Mouse (Mus musculus): ENCODE results near the gene Baz2a. TPM values are rescaled to one million over a fixed set of nuclear protein-coding genes. Genes with fewer than 3 reads are reported as not detected.
"Not testable (repeated sequence)": the region's sequence is repeated elsewhere in the genome, so short reads cannot be mapped to it uniquely, and the experiment has no call there.

Baz2a gene
- polyA plus RNA-seq, 1 experiment from 2014 or later = 16.2 TPM

DNA sequence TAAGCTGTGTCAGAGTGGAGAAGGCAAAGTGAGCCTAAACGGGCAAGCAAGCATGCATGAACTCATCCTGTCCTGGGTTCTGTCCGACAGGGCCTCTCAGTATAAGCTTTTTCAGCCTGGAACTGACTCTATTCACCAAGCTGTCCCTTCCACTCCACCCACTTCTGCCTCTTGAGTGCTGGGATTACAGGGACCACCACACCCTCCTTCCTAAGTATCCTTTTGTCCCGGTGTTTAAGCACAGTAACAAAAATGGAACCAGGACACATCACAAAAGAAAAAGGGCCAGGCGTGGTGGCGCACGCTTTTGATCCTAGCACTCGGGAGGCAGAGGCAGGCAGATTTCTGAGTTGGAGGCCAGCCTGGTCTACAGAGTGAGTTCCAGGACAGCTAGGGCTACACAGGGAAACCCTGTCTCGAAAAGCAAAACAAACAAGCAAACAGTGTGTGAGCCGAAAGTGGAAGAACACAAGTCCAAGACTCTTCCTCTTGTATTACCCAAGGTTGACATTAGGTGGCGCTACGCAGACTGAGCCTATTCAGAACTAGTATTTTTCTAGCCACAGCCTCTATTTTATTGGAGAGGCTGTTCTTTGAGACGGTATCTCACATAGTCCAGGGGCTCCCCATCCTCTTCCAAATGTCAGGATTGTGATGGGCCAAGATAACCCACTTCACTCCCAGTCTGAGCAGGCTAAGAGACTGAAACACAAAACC lies 49.0 kb downstream of the Baz2a start:
- Histone ChIP-seq H3K4me1 (replicated peaks) (no peaks in the 10 kb centered on the region), H3K9me3 (no peaks in the 10 kb centered on the region), H3K36me3 (peaks cover 79% of the 10 kb centered on the region), H3K4me3 (no peak overlapping the region), H3K27ac (no peak overlapping the region), H3K27me3 (ENCODE audit: insufficient read depth, poor library complexity, severe bottlenecking) (no peaks in the 10 kb centered on the region)
- WGBS = 72% methylated on average over 12 of the region's 12 CpGs
- peak; percentile 27 for DNase-seq (ENCODE audit: low spot score)

- Histone ChIP-seq H3K27me3 (ENCODE audit: insufficient read depth, poor library complexity, severe bottlenecking) (no peaks in the 10 kb centered on the region), H3K27ac (no peak overlapping the region), H3K4me3 (no peak overlapping the region), H3K4me1 (replicated peaks) (no peaks in the 10 kb centered on the region), H3K36me3 (peaks cover 83% of the 10 kb centered on the region), H3K9me3 (no peaks in the 10 kb centered on the region)
- no peak for DNase-seq (ENCODE audit: low spot score)
- WGBS = 74% methylated on average over 2 of the region's 2 CpGs
Measured at GRCm38 (mm10) chr10:128142165-128142564, 50.8 kb downstream of the Baz2a start.

DNA sequence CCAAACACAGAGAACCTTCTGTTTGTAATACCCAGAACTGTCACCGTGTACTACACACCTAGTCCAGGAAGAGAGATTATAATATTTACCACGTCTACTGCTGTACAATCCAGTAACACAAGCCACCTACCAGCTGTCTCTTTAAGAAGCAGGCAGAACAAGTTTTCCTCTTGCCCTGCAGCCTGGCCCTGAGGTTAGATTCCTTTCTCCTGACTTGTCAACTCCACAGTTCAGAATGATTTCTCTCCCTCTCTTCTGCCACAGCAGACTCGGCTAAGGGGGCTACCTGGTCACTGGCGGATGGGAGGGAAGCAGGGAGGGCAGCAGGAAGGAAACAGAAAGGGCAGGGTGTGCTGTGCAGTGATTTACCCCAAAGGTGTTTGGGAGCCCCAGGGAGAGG lies 52.3 kb downstream of the Baz2a start:
- Histone ChIP-seq H3K4me3 (no peak overlapping the region), H3K27ac (no peak overlapping the region), H3K36me3 (peaks cover 71% of the 10 kb centered on the region), H3K27me3 (ENCODE audit: insufficient read depth, poor library complexity, severe bottlenecking) (no peaks in the 10 kb centered on the region), H3K9me3 (no peaks in the 10 kb centered on the region), H3K4me1 (replicated peaks) (no peaks in the 10 kb centered on the region)
- 82% methylated on average over 4 of the region's 4 CpGs for WGBS
- no peak for DNase-seq (ENCODE audit: low spot score)

DNA sequence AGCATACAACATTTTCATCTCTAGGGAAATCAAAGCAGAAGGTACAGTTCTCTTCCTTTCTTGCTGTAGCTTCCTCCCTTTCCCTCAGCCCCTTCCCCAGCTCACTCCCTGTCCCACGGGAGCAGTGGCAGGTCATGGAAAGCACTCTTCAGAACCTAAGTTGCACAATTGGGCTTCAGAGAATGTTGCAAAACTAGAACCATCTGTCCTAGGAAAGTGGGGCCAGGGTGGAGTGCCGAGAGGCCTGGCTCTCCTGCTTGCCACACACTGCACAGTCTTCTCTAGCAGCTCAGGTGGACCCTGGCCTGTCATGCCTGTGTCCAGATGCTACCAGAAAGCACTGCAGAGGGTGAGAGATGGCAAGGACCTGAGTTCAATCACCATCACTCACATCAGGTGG lies 53.6 kb downstream of the Baz2a start:
- 65% methylated on average over 2 of the region's 2 CpGs for WGBS
- Histone ChIP-seq H3K36me3 (peaks cover 60% of the 10 kb centered on the region), H3K27ac (no peak overlapping the region), H3K4me3 (no peak overlapping the region), H3K4me1 (replicated peaks) (peaks cover 7% of the 10 kb centered on the region; the same call in 1 of the 2 replicates), H3K27me3 (ENCODE audit: insufficient read depth, poor library complexity, severe bottlenecking) (no peaks in the 10 kb centered on the region), H3K9me3 (no peaks in the 10 kb centered on the region)
- no peak for DNase-seq (ENCODE audit: low spot score)

GRCm38 (mm10) chr10:128148789-128149365 lies 57.5 kb downstream of the Baz2a start:
- WGBS = 90% methylated on average over 5 of the region's 5 CpGs
- peak overlapping the region; percentile 74 for H3K27ac ChIP-seq
- no peaks in the 10 kb centered on the region for H3K9me3 ChIP-seq
- no peak for DNase-seq (ENCODE audit: low spot score)
- H3K27me3 ChIP-seq (ENCODE audit: insufficient read depth, poor library complexity, severe bottlenecking) = no peaks in the 10 kb centered on the region
- H3K4me1 ChIP-seq (replicated peaks) = peaks cover 9% of the 10 kb centered on the region; the same call in 1 of the 2 replicates
- no peak overlapping the region for H3K4me3 ChIP-seq
- H3K36me3 ChIP-seq = peaks cover 40% of the 10 kb centered on the region

DNA sequence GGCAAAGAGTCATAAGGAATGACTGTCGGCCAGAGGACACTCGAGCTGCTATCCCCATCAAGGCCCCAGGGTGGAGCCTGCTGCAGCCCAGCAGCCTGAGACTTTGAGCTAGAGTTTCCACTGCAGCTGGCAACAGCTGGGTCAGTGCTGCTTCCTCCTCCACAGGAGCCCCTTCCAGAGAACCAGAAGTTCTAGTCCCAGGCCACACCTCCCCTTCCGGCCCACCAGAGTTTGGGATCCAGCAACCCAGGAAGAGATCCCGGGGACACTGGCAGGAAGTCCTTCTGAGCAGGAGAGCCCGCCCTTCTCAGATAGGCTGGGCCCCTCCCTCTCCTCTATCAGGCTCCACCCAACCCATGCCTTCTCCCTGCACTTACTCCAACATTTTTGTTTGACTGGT lies 58.2 kb downstream of the Baz2a start:
- H3K4me3 ChIP-seq = peak overlapping the region; percentile 19; the same call in 1 of the 2 replicates
- peaks cover 32% of the 10 kb centered on the region for H3K36me3 ChIP-seq
- no peaks in the 10 kb centered on the region for H3K9me3 ChIP-seq
- peak; percentile 64 for DNase-seq (ENCODE audit: low spot score)
- H3K4me1 ChIP-seq (replicated peaks) = peaks cover 9% of the 10 kb centered on the region; the same call in 1 of the 2 replicates
- 3% methylated on average over 5 of the region's 5 CpGs for WGBS
- no peaks in the 10 kb centered on the region for H3K27me3 ChIP-seq (ENCODE audit: insufficient read depth, poor library complexity, severe bottlenecking)
- peak overlapping the region; percentile 74 for H3K27ac ChIP-seq

- Histone ChIP-seq H3K9me3 (no peaks in the 10 kb centered on the region), H3K4me1 (replicated peaks) (peaks cover 9% of the 10 kb centered on the region; the same call in 1 of the 2 replicates), H3K27me3 (ENCODE audit: insufficient read depth, poor library complexity, severe bottlenecking) (no peaks in the 10 kb centered on the region), H3K36me3 (peaks cover 20% of the 10 kb centered on the region), H3K27ac (no peak overlapping the region), H3K4me3 (no peak overlapping the region)
- no peak for DNase-seq (ENCODE audit: low spot score)
- 89% methylated on average over 14 of the region's 14 CpGs for WGBS
Measured at GRCm38 (mm10) chr10:128150941-128151340, 59.6 kb downstream of the Baz2a start.

DNA sequence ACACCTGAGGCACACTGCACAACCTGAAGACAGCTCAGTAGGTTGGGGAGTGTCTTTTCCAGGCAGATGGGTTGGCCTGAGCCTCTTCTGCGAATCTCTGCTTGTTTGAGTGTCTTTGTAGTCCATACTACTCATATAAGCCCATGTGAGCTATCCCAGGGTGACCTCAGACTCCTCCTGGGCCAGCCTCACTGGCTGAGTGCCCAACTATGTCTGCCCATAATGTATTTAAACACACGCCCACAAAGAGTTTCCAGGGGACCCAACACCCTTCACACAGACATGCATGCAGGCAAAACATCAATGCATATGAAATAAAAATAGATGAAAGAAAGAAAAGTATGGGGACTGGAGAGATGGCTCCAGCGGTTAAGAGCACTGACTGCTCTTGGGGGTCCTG lies 62.6 kb downstream of the Baz2a start:
- no peak overlapping the region for H3K4me3 ChIP-seq
- H3K27ac ChIP-seq = no peak overlapping the region
- peaks cover 13% of the 10 kb centered on the region for H3K36me3 ChIP-seq
- H3K9me3 ChIP-seq = no peaks in the 10 kb centered on the region
- H3K4me1 ChIP-seq (replicated peaks) = peaks cover 9% of the 10 kb centered on the region; the same call in 1 of the 2 replicates
- DNase-seq (ENCODE audit: low spot score) = no peak
- H3K27me3 ChIP-seq (ENCODE audit: insufficient read depth, poor library complexity, severe bottlenecking) = no peaks in the 10 kb centered on the region
- WGBS = 88% methylated on average over 3 of the region's 3 CpGs

GRCm38 (mm10) chr10:128165726-128166125 lies 74.3 kb downstream of the Baz2a start:
- H3K27ac ChIP-seq = not testable (repeated sequence)
- WGBS = 95% methylated on average over 3 of the region's 3 CpGs

GRCm38 (mm10) chr10:128167091-128167490 lies 75.7 kb downstream of the Baz2a start:
- H3K27me3 ChIP-seq (ENCODE audit: insufficient read depth, poor library complexity, severe bottlenecking) = no peaks in the 10 kb centered on the region
- no peak overlapping the region for H3K27ac ChIP-seq
- no peaks in the 10 kb centered on the region for H3K9me3 ChIP-seq
- DNase-seq (ENCODE audit: low spot score) = no peak
- H3K4me3 ChIP-seq = no peak overlapping the region
- 65% methylated on average over 6 of the region's 6 CpGs for WGBS
- H3K4me1 ChIP-seq (replicated peaks) = no peaks in the 10 kb centered on the region
- H3K36me3 ChIP-seq = peaks cover 13% of the 10 kb centered on the region; the same call in 1 of the 2 replicates

More at GRCm38 (mm10) chr10:128165726-128166125, 74.3 kb downstream of the Baz2a start:
- H3K36me3 ChIP-seq = peaks cover 12% of the 10 kb centered on the region; the same call in 1 of the 2 replicates
- H3K4me3 ChIP-seq; H3K9me3 ChIP-seq; DNase-seq (ENCODE audit: low spot score); H3K27me3 ChIP-seq (ENCODE audit: insufficient read depth, poor library complexity, severe bottlenecking); H3K4me1 ChIP-seq (replicated peaks): not testable (repeated sequence)

DNA sequence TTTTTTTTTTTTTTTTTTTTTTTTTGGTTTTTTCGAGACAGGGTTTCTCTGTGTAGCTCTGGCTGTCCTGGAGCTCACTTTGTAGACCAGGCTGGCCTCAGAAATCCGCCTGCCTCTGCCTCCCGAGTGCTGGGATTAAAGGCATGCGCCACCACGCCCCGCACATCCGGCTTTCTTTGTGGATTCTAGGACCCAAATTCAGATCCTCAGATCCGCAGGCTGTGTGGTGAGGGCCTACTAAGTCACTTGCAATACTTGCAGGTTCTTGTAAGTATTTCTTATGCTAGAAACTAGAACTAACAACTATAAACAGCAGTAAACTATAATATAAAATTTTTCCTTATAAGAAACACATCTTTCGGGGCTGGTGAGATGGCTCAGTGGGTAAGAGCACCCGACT lies 80.0 kb downstream of the Baz2a start:
- not testable (repeated sequence) for H3K27ac ChIP-seq; H3K27me3 ChIP-seq (ENCODE audit: insufficient read depth, poor library complexity, severe bottlenecking); DNase-seq (ENCODE audit: low spot score); H3K4me3 ChIP-seq; H3K9me3 ChIP-seq; H3K36me3 ChIP-seq
- peaks cover 26% of the 10 kb centered on the region for H3K4me1 ChIP-seq (replicated peaks)
- 94% methylated on average over 10 of the region's 10 CpGs for WGBS

GRCm38 (mm10) chr10:128175302-128175701 lies 83.9 kb downstream of the Baz2a start:
- peaks cover 33% of the 10 kb centered on the region for H3K4me1 ChIP-seq (replicated peaks)
- peak overlapping the region; percentile 90 for H3K27ac ChIP-seq
- DNase-seq (ENCODE audit: low spot score) = no peak
- no peaks in the 10 kb centered on the region for H3K9me3 ChIP-seq
- H3K36me3 ChIP-seq = 0 out of 2 replicates have a peak, but pooled peaks cover 4% of the 10 kb centered on the region
- H3K4me3 ChIP-seq = peak overlapping the region; percentile 69
- 24% methylated on average over 3 of the region's 3 CpGs for WGBS
- H3K27me3 ChIP-seq (ENCODE audit: insufficient read depth, poor library complexity, severe bottlenecking) = no peaks in the 10 kb centered on the region

GRCm38 (mm10) chr10:128175996-128176755 lies 84.8 kb downstream of the Baz2a start:
- peak; percentile 82 for DNase-seq (ENCODE audit: low spot score)
- H3K27me3 ChIP-seq (ENCODE audit: insufficient read depth, poor library complexity, severe bottlenecking) = no peaks in the 10 kb centered on the region
- peaks cover 33% of the 10 kb centered on the region for H3K4me1 ChIP-seq (replicated peaks)
- no peaks in the 10 kb centered on the region for H3K36me3 ChIP-seq
- H3K9me3 ChIP-seq = no peaks in the 10 kb centered on the region
- H3K27ac ChIP-seq = peak overlapping the region; percentile 90
- under 1% methylated on average over 17 of the region's 17 CpGs for WGBS
- peak overlapping the region; percentile 69 for H3K4me3 ChIP-seq
